Mouse (Mus musculus): ENCODE data around the gene D430041D05Rik.

DNA sequence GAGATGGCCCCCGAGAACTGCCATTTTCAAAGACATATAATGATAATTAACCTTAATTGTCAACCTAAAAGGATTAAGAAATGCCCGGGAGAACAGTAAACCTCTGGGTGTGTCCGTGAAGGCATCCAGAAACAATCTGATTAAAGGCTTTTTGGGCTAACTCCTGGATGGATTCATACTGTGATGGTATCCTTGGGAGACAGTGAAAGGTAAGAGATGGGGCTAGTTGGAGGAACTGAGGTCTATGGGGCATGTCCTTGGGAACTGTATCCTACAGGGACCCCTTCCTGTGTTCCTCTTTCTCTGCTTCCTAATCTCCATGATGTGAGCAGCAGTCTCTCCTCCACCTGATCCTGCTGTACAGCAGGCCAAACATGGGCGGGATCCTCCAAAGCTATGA is 38.7 kb downstream of the D430041D05Rik start:
- TF ChIP-seq GATA1 (IDR thresholded peaks at IDR 0.05; ENCODE audit: low read length), result no peak
- no peak for TF ChIP-seq TAL1 (IDR thresholded peaks at IDR 0.05; ENCODE audit: low read length)

All from erythroblast, embryonic 14.5 days (primary cell).